Mouse (Mus musculus) cortical plate, adult 2 months (tissue): ENCODE measurements around the gene Fam129b.

Experiments
- CTCF ChIP-seq: fragments of 200-500 bp; IDR thresholded peaks from 2 replicates; pipeline ENCODE4 v1.5.1; 2011; ENCODE audit warnings: mild to moderate bottlenecking, control low read depth, low read length; ENCODE audit not compliant: insufficient read depth; ENCODE audit errors: extremely low read depth
- POLR2A ChIP-seq: fragments of 200-500 bp; IDR thresholded peaks from 2 replicates; pipeline ENCODE4 v1.6.1; 2011; ENCODE audit warnings: mild to moderate bottlenecking, low read length, control low read depth; ENCODE audit not compliant: insufficient read depth; ENCODE audit errors: extremely low read depth

- TF ChIP-seq CTCF (no peak), POLR2A (no peak)
These were observed 14.4 kb downstream of the Fam129b start for GRCm38 (mm10) chr2:32890280-32890679.
